Mouse (Mus musculus): ENCODE results near the gene Zfp697. TPM values are rescaled to one million over a fixed set of nuclear protein-coding genes. Genes with fewer than 3 reads are reported as not detected.
"Not testable (repeated sequence)": the region's sequence is repeated elsewhere in the genome, so short reads cannot be mapped to it uniquely, and the experiment has no call there.

Zfp697 gene
- total and polyA plus RNA-seq, 2 experiments from 2014 or later, result 18.1 to 39.5 TPM

DNA sequence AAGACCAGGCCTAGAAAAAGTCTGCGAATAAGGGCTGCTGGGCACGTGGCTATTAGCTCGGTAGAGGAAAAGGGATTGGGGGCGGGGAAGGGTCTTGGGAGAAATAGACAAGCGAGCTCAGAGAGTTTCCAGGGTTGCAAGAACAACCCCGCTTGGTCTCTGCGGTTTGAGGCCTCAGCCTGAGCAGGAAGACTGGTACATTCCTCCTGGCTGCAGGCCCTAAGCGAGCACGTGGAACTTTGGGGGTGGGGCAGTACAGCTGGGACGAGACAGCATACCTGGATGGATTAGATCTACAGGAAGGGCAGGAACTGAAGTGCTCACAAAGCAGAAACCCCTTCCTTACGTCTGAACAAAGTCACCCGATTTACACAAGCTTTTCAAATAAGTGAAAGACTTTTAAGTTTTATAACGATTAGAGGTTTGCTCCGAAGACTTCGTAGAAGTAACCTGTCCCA, 43.6 kb upstream of the Zfp697 start:
- H3K4me3 ChIP-seq (ENCODE audit: low read depth, low read length), result peak overlapping the region; percentile 55

DNA sequence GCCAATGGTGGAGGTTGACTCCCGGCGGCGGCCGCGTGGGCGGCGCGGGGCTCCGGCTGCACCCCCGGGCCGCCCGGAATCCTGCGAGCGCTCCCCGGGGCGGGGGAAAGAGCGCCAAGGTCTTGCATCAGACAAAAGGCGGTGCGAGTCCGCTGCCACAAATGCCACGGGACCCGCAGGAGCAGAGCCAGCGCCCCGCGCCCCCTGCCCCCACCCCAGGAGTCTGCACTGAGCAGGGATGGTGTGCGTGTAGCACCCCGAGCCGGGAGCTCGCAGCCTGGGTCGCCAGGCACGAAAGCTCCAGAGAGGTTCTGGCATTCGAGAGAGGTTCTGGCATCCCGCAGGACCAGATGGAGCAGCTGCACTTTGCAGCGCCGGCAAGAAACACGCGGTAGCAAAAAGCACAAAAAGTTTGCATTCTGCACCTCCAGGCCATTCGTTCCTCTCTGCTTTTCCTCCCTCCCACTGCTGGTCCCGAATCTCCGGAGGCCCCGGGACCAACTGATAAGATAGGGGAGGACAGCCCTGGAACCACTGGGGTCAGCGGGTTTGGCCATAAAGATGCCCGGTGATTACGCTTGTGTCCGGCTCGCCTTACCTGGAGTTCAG, 43.1 kb upstream of the Zfp697 start:
- Histone ChIP-seq H3K4me1 (ENCODE audit: insufficient read depth, low read length) (peaks cover 7% of the 10 kb centered on the region; the same call in 1 of the 2 replicates), H3K27me3 (ENCODE audit: insufficient read depth, low read length) (0 out of 2 replicates have a peak, but pooled peaks cover 3% of the 10 kb centered on the region), H3K36me3 (ENCODE audit: insufficient read depth, low read length) (no peaks in the 10 kb centered on the region), H3K9me3 (ENCODE audit: low read length) (no peaks in the 10 kb centered on the region), H3K9ac (replicated peaks; ENCODE audit: low read length, poor library complexity, severe bottlenecking) (peak overlapping the region; percentile 54), H3K4me3 (ENCODE audit: low read depth, low read length) (peak overlapping the region; percentile 55), H3K4me2 (ENCODE audit: low read depth, low read length, poor library complexity, severe bottlenecking) (peak overlapping the region; percentile 98), H3K27ac (ENCODE audit: low read depth, low read length) (peak overlapping the region; percentile 33)
- no peak for TF ChIP-seq CTCF (IDR thresholded peaks at IDR 0.05)
- under 1% methylated on average over 46 of the region's 46 CpGs for WGBS
- DNase-seq (ENCODE audit: low spot score) (no peak), ATAC-seq (ENCODE audit: low FRiP score) (peak; percentile 50; the same call in 1 of the 2 replicates)

More for the DNA sequence above, 43.6 kb upstream of the Zfp697 start:
- Histone ChIP-seq H3K4me1 (ENCODE audit: insufficient read depth, low read length) (peaks cover 7% of the 10 kb centered on the region; the same call in 1 of the 2 replicates), H3K9ac (replicated peaks; ENCODE audit: low read length, poor library complexity, severe bottlenecking) (peak overlapping the region; percentile 54; the same call in 1 of the 2 replicates), H3K36me3 (ENCODE audit: insufficient read depth, low read length) (no peaks in the 10 kb centered on the region), H3K4me2 (ENCODE audit: low read depth, low read length, poor library complexity, severe bottlenecking) (peak overlapping the region; percentile 98), H3K27ac (ENCODE audit: low read depth, low read length) (peak overlapping the region; percentile 33), H3K9me3 (ENCODE audit: low read length) (no peaks in the 10 kb centered on the region), H3K27me3 (ENCODE audit: insufficient read depth, low read length) (0 out of 2 replicates have a peak, but pooled peaks cover 3% of the 10 kb centered on the region)
- DNase-seq (ENCODE audit: low spot score) (no peak), ATAC-seq (ENCODE audit: low FRiP score) (0 out of 2 replicates have a peak, but pooled peaks have one; percentile 42)
- no peak for TF ChIP-seq CTCF (IDR thresholded peaks at IDR 0.05)
- WGBS, result 8% methylated on average over 15 of the region's 15 CpGs

DNA sequence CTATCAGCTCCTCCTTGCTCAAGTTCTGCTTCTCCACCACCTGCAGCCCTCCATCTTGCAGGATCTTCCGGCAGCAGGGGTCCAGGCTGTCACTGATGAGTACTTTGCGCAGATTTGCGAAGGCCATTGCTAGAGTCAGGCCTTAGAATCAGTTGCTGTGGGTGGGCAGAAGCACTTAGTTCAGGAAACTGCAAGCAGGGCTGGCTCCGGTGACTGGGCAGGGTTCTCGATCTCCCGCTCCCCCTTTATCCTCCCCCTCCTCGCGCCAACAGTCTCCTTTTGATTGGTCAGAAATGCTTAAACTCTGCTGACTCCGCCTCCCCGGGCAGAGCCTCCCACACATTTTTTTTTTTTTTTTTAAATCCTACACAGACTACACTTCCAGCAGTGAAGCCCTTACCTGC, 42.6 kb upstream of the Zfp697 start, which contains the start of gene Phgdh:
Gene Phgdh, minus strand, starts transcription at position 285 of the 404 bp plus-strand sequence.
- not testable (repeated sequence) for H3K27me3 ChIP-seq (ENCODE audit: insufficient read depth, low read length); H3K4me1 ChIP-seq (ENCODE audit: insufficient read depth, low read length); H3K9me3 ChIP-seq (ENCODE audit: low read length); H3K36me3 ChIP-seq (ENCODE audit: insufficient read depth, low read length)
- Histone ChIP-seq H3K4me2 (ENCODE audit: low read depth, low read length, poor library complexity, severe bottlenecking) (peak within 1 kb of the TSS; percentile 98), H3K4me3 (ENCODE audit: low read depth, low read length) (peak within 1 kb of the TSS; percentile 55), H3K27ac (ENCODE audit: low read depth, low read length) (peak within 1 kb of the TSS; percentile 33), H3K9ac (replicated peaks; ENCODE audit: low read length, poor library complexity, severe bottlenecking) (peak within 1 kb of the TSS; percentile 54)
- under 1% methylated on average over 10 of the region's 10 CpGs for WGBS
- DNase-seq (ENCODE audit: low spot score) (peak; percentile 83), ATAC-seq (ENCODE audit: low FRiP score) (peak; percentile 62)

DNA sequence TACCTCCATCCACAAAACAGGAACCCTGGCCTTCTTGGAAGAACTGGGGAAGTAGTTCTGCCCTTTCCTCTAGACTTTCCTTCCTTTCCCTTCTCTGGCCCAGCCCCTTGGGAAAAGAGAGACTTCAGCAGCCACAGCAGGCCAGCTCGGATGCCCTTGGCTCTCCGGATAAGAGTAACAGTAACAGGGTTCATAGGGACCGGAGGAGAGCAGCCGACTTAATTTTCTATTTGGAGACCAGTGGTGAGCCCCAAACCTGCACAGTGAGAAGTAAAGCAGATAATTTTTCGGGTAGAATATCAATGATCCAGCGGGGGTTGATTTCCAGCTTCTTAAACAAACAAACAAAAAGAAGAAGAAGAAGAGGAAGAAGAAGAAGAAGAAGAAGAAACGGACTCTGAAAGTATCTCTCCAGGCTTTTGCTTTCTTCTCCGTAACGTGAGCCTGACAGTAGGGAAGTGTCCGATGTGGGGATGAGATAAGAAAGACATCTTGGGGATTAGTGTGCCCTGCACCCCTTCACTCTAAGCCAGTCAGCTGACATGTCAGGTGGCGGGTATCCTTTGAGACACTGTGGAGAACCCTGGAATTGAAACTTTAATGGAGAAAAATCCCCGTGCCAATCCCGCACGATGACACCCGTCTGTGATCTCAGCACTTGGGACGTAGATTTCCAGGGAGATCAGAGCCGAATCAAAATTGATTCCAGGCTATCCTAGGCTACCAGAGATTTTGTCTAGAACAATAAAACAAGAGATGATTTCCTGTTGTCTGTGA, 41.3 kb upstream of the Zfp697 start:
- no peak overlapping the region for H3K4me2 ChIP-seq (ENCODE audit: low read depth, low read length, poor library complexity, severe bottlenecking)

GRCm38 (mm10) chr3:98343235-98343634, 39.0 kb upstream of the Zfp697 start:
- H3K36me3 ChIP-seq (ENCODE audit: insufficient read depth, low read length), result no peaks in the 10 kb centered on the region

More for the DNA sequence above, 41.3 kb upstream of the Zfp697 start:
- DNase-seq (ENCODE audit: low spot score), result no peak
- Histone ChIP-seq H3K27ac (ENCODE audit: low read depth, low read length) (no peak overlapping the region), H3K9ac (replicated peaks; ENCODE audit: low read length, poor library complexity, severe bottlenecking) (no peak overlapping the region), H3K4me3 (ENCODE audit: low read depth, low read length) (no peak overlapping the region), H3K9me3 (ENCODE audit: low read length) (no peaks in the 10 kb centered on the region), H3K27me3 (ENCODE audit: insufficient read depth, low read length) (0 out of 2 replicates have a peak, but pooled peaks cover 3% of the 10 kb centered on the region), H3K36me3 (ENCODE audit: insufficient read depth, low read length) (no peaks in the 10 kb centered on the region), H3K4me1 (ENCODE audit: insufficient read depth, low read length) (peaks cover 7% of the 10 kb centered on the region; the same call in 1 of the 2 replicates)
- WGBS, result 84% methylated on average over 17 of the region's 17 CpGs
- TF ChIP-seq CTCF (IDR thresholded peaks at IDR 0.05), result no peak
- no peak for ATAC-seq (ENCODE audit: low FRiP score)

More at GRCm38 (mm10) chr3:98343235-98343634, 39.0 kb upstream of the Zfp697 start:
- H3K9ac ChIP-seq (replicated peaks; ENCODE audit: low read length, poor library complexity, severe bottlenecking), result no peak overlapping the region
- ATAC-seq (ENCODE audit: low FRiP score) (no peak), DNase-seq (ENCODE audit: low spot score) (no peak)
- H3K27me3 ChIP-seq (ENCODE audit: insufficient read depth, low read length), result 0 out of 2 replicates have a peak, but pooled peaks cover 3% of the 10 kb centered on the region
- no peaks in the 10 kb centered on the region for H3K4me1 ChIP-seq (ENCODE audit: insufficient read depth, low read length)
- no peak for TF ChIP-seq CTCF (IDR thresholded peaks at IDR 0.05)
- no peak overlapping the region for H3K4me2 ChIP-seq (ENCODE audit: low read depth, low read length, poor library complexity, severe bottlenecking)
- H3K9me3 ChIP-seq (ENCODE audit: low read length), result no peaks in the 10 kb centered on the region
- H3K4me3 ChIP-seq (ENCODE audit: low read depth, low read length), result no peak overlapping the region
- 94% methylated on average over 3 of the region's 3 CpGs for WGBS
- H3K27ac ChIP-seq (ENCODE audit: low read depth, low read length), result no peak overlapping the region
